Mouse (Mus musculus): ENCODE data around the gene Unc119. TPM values are rescaled to one million over a fixed set of nuclear protein-coding genes. Genes with fewer than 3 reads are reported as not detected.

Gene Unc119
- polyA plus RNA-seq, 1 experiment from 2014 or later: 57.7 TPM

DNA sequence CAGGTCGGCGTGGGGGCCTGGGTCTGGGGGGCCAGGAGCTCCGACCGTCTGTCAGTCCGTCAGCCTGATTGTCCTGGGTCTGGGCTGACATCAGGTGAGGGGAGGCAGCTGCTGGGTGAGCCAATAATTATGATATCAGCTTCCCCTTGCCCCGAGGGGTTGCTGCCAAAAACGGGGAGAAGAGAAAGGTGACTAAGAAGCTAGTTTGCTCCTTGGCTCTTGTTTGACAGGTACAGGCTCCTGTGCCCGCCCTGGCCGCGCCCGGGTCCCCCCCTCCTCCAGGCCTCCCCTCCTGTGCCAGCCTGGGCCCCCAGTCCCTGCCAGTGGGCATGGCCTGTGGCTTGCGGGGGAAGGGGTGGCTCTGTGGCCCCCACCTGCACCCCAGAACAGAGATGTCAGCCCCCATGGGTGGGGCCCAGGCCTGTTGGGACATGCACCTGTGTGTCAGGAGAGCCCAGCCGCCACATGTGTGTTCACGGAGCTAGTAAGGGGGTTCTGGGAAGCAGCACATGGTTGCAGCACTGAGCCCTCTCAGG is 43.3 kb downstream of the Unc119 start, which contains the start of gene Foxn1:
TSS of gene Foxn1 (minus strand) at position 51 of the 536 bp plus-strand sequence.
- no peak within 1 kb of the TSS for H3K4me3 ChIP-seq
- DNase-seq (ENCODE audit: low spot score): no peak

DNA sequence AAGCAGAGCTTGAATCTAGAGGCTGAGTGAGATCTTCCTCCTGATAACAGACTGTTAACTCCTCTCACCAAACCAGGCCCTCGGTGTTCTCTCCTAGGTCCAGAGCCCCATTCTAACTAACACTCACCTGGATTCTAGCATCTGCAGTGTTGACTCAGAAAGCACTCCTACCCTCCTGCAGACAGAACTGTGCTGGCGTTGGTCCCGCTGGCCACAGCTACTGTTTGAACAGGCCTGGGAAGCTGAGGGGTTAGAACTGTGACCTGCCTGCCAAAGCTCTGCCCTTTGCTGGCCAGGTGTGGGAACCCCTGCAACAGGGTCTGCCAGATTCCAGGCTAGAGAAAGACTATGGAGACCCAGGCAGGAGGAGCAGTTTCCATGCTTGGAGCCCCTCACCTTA is 49.4 kb downstream of the Unc119 start:
- H3K27ac ChIP-seq (replicated peaks): no peak overlapping the region
- H3K4me1 ChIP-seq: peaks cover 9% of the 10 kb centered on the region
- 87% methylated on average over 3 of the region's 3 CpGs for WGBS
- 0 out of 2 replicates have a peak, but pooled peaks cover 5% of the 10 kb centered on the region for H3K27me3 ChIP-seq (ENCODE audit: low read depth, poor library complexity, severe bottlenecking)
- H3K9me3 ChIP-seq (replicated peaks): no peaks in the 10 kb centered on the region
- H3K4me3 ChIP-seq: no peak overlapping the region
- no peaks in the 10 kb centered on the region for H3K36me3 ChIP-seq
- DNase-seq (ENCODE audit: low spot score): no peak

More for the DNA sequence above, 43.3 kb downstream of the Unc119 start, which contains the start of gene Foxn1:
- Histone ChIP-seq H3K27me3 (ENCODE audit: low read depth, poor library complexity, severe bottlenecking) (no peaks in the 10 kb centered on the region), H3K36me3 (no peaks in the 10 kb centered on the region), H3K4me1 (peaks cover 6% of the 10 kb centered on the region; the same call in 1 of the 2 replicates), H3K27ac (replicated peaks) (no peak within 1 kb of the TSS), H3K9me3 (replicated peaks) (no peaks in the 10 kb centered on the region)
- WGBS: 80% methylated on average over 14 of the region's 14 CpGs

GRCm38 (mm10) chr11:78396950-78397349 is 53.7 kb downstream of the Unc119 start:
- H3K36me3 ChIP-seq: no peaks in the 10 kb centered on the region
- 39% methylated on average over 11 of the region's 11 CpGs for WGBS
- DNase-seq (ENCODE audit: low spot score): no peak
- H3K4me3 ChIP-seq: peak overlapping the region; percentile 47
- H3K27ac ChIP-seq (replicated peaks): peak overlapping the region; percentile 77
- peaks cover 24% of the 10 kb centered on the region; the same call in 1 of the 2 replicates for H3K27me3 ChIP-seq (ENCODE audit: low read depth, poor library complexity, severe bottlenecking)
- no peaks in the 10 kb centered on the region for H3K9me3 ChIP-seq (replicated peaks)
- H3K4me1 ChIP-seq: peaks cover 23% of the 10 kb centered on the region

GRCm38 (mm10) chr11:78397397-78397796 is 54.1 kb downstream of the Unc119 start:
- no peaks in the 10 kb centered on the region for H3K36me3 ChIP-seq
- 8% methylated on average over 18 of the region's 18 CpGs for WGBS
- H3K27ac ChIP-seq (replicated peaks): peak overlapping the region; percentile 77
- H3K4me3 ChIP-seq: peak overlapping the region; percentile 47
- peaks cover 24% of the 10 kb centered on the region; the same call in 1 of the 2 replicates for H3K27me3 ChIP-seq (ENCODE audit: low read depth, poor library complexity, severe bottlenecking)
- H3K4me1 ChIP-seq: peaks cover 23% of the 10 kb centered on the region
- DNase-seq (ENCODE audit: low spot score): peak; percentile 76
- no peaks in the 10 kb centered on the region for H3K9me3 ChIP-seq (replicated peaks)

- no peak overlapping the region for H3K4me3 ChIP-seq
- H3K27ac ChIP-seq (replicated peaks): no peak overlapping the region
- H3K4me1 ChIP-seq: peaks cover 23% of the 10 kb centered on the region
- H3K9me3 ChIP-seq (replicated peaks): no peaks in the 10 kb centered on the region
- H3K27me3 ChIP-seq (ENCODE audit: low read depth, poor library complexity, severe bottlenecking): peaks cover 24% of the 10 kb centered on the region; the same call in 1 of the 2 replicates
- WGBS: 60% methylated on average over 6 of the region's 6 CpGs
- no peaks in the 10 kb centered on the region for H3K36me3 ChIP-seq
- no peak for DNase-seq (ENCODE audit: low spot score)
Measured at GRCm38 (mm10) chr11:78398212-78398611, 54.9 kb downstream of the Unc119 start.

Other genes starting within 250 kb of the Unc119 start
- gene Fam222b, start 248.8 kb upstream of the Unc119 start, polyA plus RNA-seq (2016; fragmentation: Nextera tagmentation; extraction: Ambion mirVana): 27.6 and 32.8 TPM in 2 replicates
- gene Traf4, start 177.9 kb upstream of the Unc119 start, polyA plus RNA-seq (2016; fragmentation: Nextera tagmentation; extraction: Ambion mirVana): 96.3 and 109 TPM in 2 replicates
- gene Nek8, start 166.8 kb upstream of the Unc119 start, polyA plus RNA-seq (2016; fragmentation: Nextera tagmentation; extraction: Ambion mirVana): 10.7 and 11.1 TPM in 2 replicates
- 8.8 and 11.1 TPM in 2 replicates for gene Tlcd1, start 166.8 kb upstream of the Unc119 start, polyA plus RNA-seq (2016; fragmentation: Nextera tagmentation; extraction: Ambion mirVana)
- 953 and 1,066 TPM in 2 replicates for gene Rpl23a, start 159.9 kb upstream of the Unc119 start, polyA plus RNA-seq (2016; fragmentation: Nextera tagmentation; extraction: Ambion mirVana)
- 75.0 and 83.8 TPM in 2 replicates for gene Rab34, start 155.1 kb upstream of the Unc119 start, polyA plus RNA-seq (2016; fragmentation: Nextera tagmentation; extraction: Ambion mirVana)
- gene Proca1, start 150.1 kb upstream of the Unc119 start, polyA plus RNA-seq (2016; fragmentation: Nextera tagmentation; extraction: Ambion mirVana): 0.96 and 1.6 TPM in 2 replicates
- gene Sdf2, start 97.7 kb upstream of the Unc119 start, polyA plus RNA-seq (2016; fragmentation: Nextera tagmentation; extraction: Ambion mirVana): 51.0 and 52.9 TPM in 2 replicates
- gene Supt6, start 97.5 kb upstream of the Unc119 start, polyA plus RNA-seq (2016; fragmentation: Nextera tagmentation; extraction: Ambion mirVana): 31.9 and 35.9 TPM in 2 replicates
- gene 2610507B11Rik, start 81.7 kb upstream of the Unc119 start, polyA plus RNA-seq (2016; fragmentation: Nextera tagmentation; extraction: Ambion mirVana): 62.8 and 69.7 TPM in 2 replicates
- 0.34 and 0.43 TPM in 2 replicates for gene BC030499, start 52.6 kb upstream of the Unc119 start, polyA plus RNA-seq (2016; fragmentation: Nextera tagmentation; extraction: Ambion mirVana)
- 63.4 and 64.2 TPM in 2 replicates for gene Spag5, start 42.0 kb upstream of the Unc119 start, polyA plus RNA-seq (2016; fragmentation: Nextera tagmentation; extraction: Ambion mirVana)
- 1.5 and 1.6 TPM in 2 replicates for gene Aldoc, start 20.5 kb upstream of the Unc119 start, polyA plus RNA-seq (2016; fragmentation: Nextera tagmentation; extraction: Ambion mirVana)
- 74.0 and 78.5 TPM in 2 replicates for gene Pigs, start 15.1 kb upstream of the Unc119 start, polyA plus RNA-seq (2016; fragmentation: Nextera tagmentation; extraction: Ambion mirVana)
- gene Foxn1, start 43.1 kb downstream of the Unc119 start, polyA plus RNA-seq (2016; fragmentation: Nextera tagmentation; extraction: Ambion mirVana): not detected in 2 replicates
- not detected in 2 replicates for gene Slc13a2, start 78.7 kb downstream of the Unc119 start, polyA plus RNA-seq (2016; fragmentation: Nextera tagmentation; extraction: Ambion mirVana)
- 23.2 and 27.1 TPM in 2 replicates for gene Slc46a1, start 122.2 kb downstream of the Unc119 start, polyA plus RNA-seq (2016; fragmentation: Nextera tagmentation; extraction: Ambion mirVana)
- gene Sarm1, start 154.3 kb downstream of the Unc119 start, polyA plus RNA-seq (2016; fragmentation: Nextera tagmentation; extraction: Ambion mirVana): 16.9 and 23.9 TPM in 2 replicates
- gene Vtn, start 155.6 kb downstream of the Unc119 start, polyA plus RNA-seq (2016; fragmentation: Nextera tagmentation; extraction: Ambion mirVana): 116 and 119 TPM in 2 replicates
- 0.20 TPM in 1 of 2 replicates, not detected in the other for gene Sebox, start 160.0 kb downstream of the Unc119 start, polyA plus RNA-seq (2016; fragmentation: Nextera tagmentation; extraction: Ambion mirVana)
- 81.8 and 88.8 TPM in 2 replicates for gene Tmem199, start 168.7 kb downstream of the Unc119 start, polyA plus RNA-seq (2016; fragmentation: Nextera tagmentation; extraction: Ambion mirVana)
- 148 and 157 TPM in 2 replicates for gene Poldip2, start 168.7 kb downstream of the Unc119 start, polyA plus RNA-seq (2016; fragmentation: Nextera tagmentation; extraction: Ambion mirVana)
- 85.1 and 89.6 TPM in 2 replicates for gene Tnfaip1, start 192.8 kb downstream of the Unc119 start, polyA plus RNA-seq (2016; fragmentation: Nextera tagmentation; extraction: Ambion mirVana)
- 83.4 and 84.5 TPM in 2 replicates for gene Ift20, start 192.9 kb downstream of the Unc119 start, polyA plus RNA-seq (2016; fragmentation: Nextera tagmentation; extraction: Ambion mirVana)
- gene Tmem97, start 207.3 kb downstream of the Unc119 start, polyA plus RNA-seq (2016; fragmentation: Nextera tagmentation; extraction: Ambion mirVana): 91.6 and 110 TPM in 2 replicates